Mouse (Mus musculus) MEL (cell line): Measurements from ENCODE around the gene Ncapd3. TPM values are rescaled to one million over a fixed set of nuclear protein-coding genes. Genes with fewer than 3 reads are reported as not detected.

ENCODE experiments used
- DNase-seq: peaks from one replicate; pipeline ENCODE4 v3.0.0; 2011; ENCODE audit warnings: low read depth, low spot score
- H3K27ac ChIP-seq: 2 replicates; pipeline ENCODE4 v1.5.1; 2012; ENCODE audit warnings: low read depth, mild to moderate bottlenecking, control low read depth, low read length, moderate library complexity; ENCODE audit not compliant: control insufficient read depth
- H3K27me3 ChIP-seq, 2 experiments: fragments of 150-350 bp in 1 of 2; sonication (generic) in 1 of 2; 2 replicates each; pipeline ENCODE4 v1.6.1; 2012; ENCODE audit warnings: low read length in 2 of 2, mild to moderate bottlenecking in 2 of 2, improper control_type of control experiment in 1 of 2, moderate library complexity in 1 of 2; ENCODE audit not compliant: insufficient read depth in 2 of 2, control insufficient read depth in 1 of 2
- H3K36me3 ChIP-seq, 2 experiments: 2 replicates each; pipeline ENCODE4 v1.6.1; 2012 to 2014; ENCODE audit warnings: low read length in 2 of 2, improper control_type of control experiment in 1 of 2, inconsistent platforms in 1 of 2, mild to moderate bottlenecking in 1 of 2; ENCODE audit not compliant: insufficient read depth in 2 of 2, control insufficient read depth in 1 of 2
- H3K4me1 ChIP-seq, 2 experiments: fragments of 150-350 bp in 1 of 2; sonication (generic) in 1 of 2; 2 replicates each; pipeline ENCODE4 v1.6.1; 2012; ENCODE audit warnings: low read length in 2 of 2, improper control_type of control experiment in 1 of 2, mild to moderate bottlenecking in 1 of 2; ENCODE audit not compliant: insufficient read depth in 2 of 2, control insufficient read depth in 1 of 2
- H3K4me3 ChIP-seq, 2 experiments: fragments of 150-350 bp in 1 of 2; sonication (generic) in 1 of 2; 2 replicates each; pipeline ENCODE4 v1.5.1; 2012; ENCODE audit warnings: low read depth in 2 of 2, low read length in 2 of 2, mild to moderate bottlenecking in 2 of 2, moderate library complexity in 2 of 2, control low read depth in 1 of 2, improper control_type of control experiment in 1 of 2; ENCODE audit not compliant: control insufficient read depth in 1 of 2, insufficient read depth in 1 of 2
- H3K79me2 ChIP-seq: 2 replicates; pipeline ENCODE4 v1.6.1; 2012; ENCODE audit warnings: mild to moderate bottlenecking, low read length, moderate library complexity; ENCODE audit not compliant: control insufficient read depth, poor library complexity, insufficient read depth
- H3K9ac ChIP-seq: 2 replicates; pipeline ENCODE4 v1.6.1; 2012; ENCODE audit warnings: low read depth, mild to moderate bottlenecking, control low read depth, low read length, moderate library complexity; ENCODE audit not compliant: control insufficient read depth, poor library complexity, severe bottlenecking
- H3K9me3 ChIP-seq: fragments of 150-350 bp; sonication (generic); replicated peaks from 2 replicates; pipeline ENCODE4 v1.6.1; 2012; ENCODE audit warnings: mild to moderate bottlenecking, low read length, improper control_type of control experiment, moderate library complexity; ENCODE audit not compliant: insufficient read depth
- BHLHE40 ChIP-seq: IDR thresholded peaks from 2 replicates; pipeline ENCODE4 v1.6.1; 2012; ENCODE audit warnings: low read depth, mild to moderate bottlenecking, inconsistent platforms, low read length, improper control_type of control experiment, borderline replicate concordance
- CHD1 ChIP-seq: IDR thresholded peaks from 2 replicates; pipeline ENCODE4 v1.6.1; 2012; ENCODE audit warnings: low read depth, mild to moderate bottlenecking, inconsistent platforms, low read length, improper control_type of control experiment
- CHD2 ChIP-seq: IDR thresholded peaks from 2 replicates; pipeline ENCODE4 v1.6.1; 2011; ENCODE audit warnings: low read length, improper control_type of control experiment
- CTCF ChIP-seq, 3 experiments: IDR thresholded peaks in 2 of 3; conservative IDR thresholded peaks in 1 of 3; 2 replicates each; pipeline ENCODE4 v1.5.1; 2011 to 2012; ENCODE audit warnings: low read length in 3 of 3, low read depth in 2 of 3, mild to moderate bottlenecking in 2 of 3, improper control_type of control experiment in 1 of 3, inconsistent platforms in 1 of 3, mixed read lengths in 1 of 3, moderate library complexity in 1 of 3; ENCODE audit not compliant: control insufficient read depth in 1 of 3, insufficient read depth in 1 of 3, poor library complexity in 1 of 3, severe bottlenecking in 1 of 3
- E2F4 ChIP-seq: IDR thresholded peaks from 2 replicates; pipeline ENCODE4 v1.6.1; 2011; ENCODE audit warnings: low read depth, low read length, improper control_type of control experiment, borderline replicate concordance
- ETS1 ChIP-seq: IDR thresholded peaks from 2 replicates; pipeline ENCODE4 v1.6.1; 2012; ENCODE audit warnings: low read depth, mild to moderate bottlenecking, inconsistent platforms, low read length, improper control_type of control experiment, moderate library complexity
- GABPA ChIP-seq: IDR thresholded peaks from 2 replicates; pipeline ENCODE4 v1.6.1; 2012; ENCODE audit warnings: low read depth, mild to moderate bottlenecking, inconsistent platforms, low read length, improper control_type of control experiment, moderate library complexity
- JUND ChIP-seq: IDR thresholded peaks from 2 replicates; pipeline ENCODE4 v1.6.1; 2011; ENCODE audit warnings: low read depth, mild to moderate bottlenecking, improper control_type of control experiment, low read length
- KAT2A ChIP-seq: conservative IDR thresholded peaks from 2 replicates; pipeline ENCODE4 v1.6.1; 2012; ENCODE audit warnings: low read depth, low read length, improper control_type of control experiment, inconsistent platforms
- MAZ ChIP-seq: IDR thresholded peaks from 2 replicates; pipeline ENCODE4 v1.6.1; 2012; ENCODE audit warnings: low read depth, mild to moderate bottlenecking, inconsistent platforms, low read length, improper control_type of control experiment
- MEF2A ChIP-seq: IDR thresholded peaks from 2 replicates; pipeline ENCODE4 v1.6.1; 2014; ENCODE audit warnings: low read depth, mild to moderate bottlenecking, inconsistent platforms, low read length, improper control_type of control experiment; ENCODE audit not compliant: poor library complexity, insufficient replicate concordance, severe bottlenecking; ENCODE audit errors: extremely low read depth
- MYB ChIP-seq: IDR thresholded peaks from 2 replicates; pipeline ENCODE4 v1.6.1; 2011; ENCODE audit warnings: mild to moderate bottlenecking, low read depth, low read length, improper control_type of control experiment
- NELFE ChIP-seq: IDR thresholded peaks from 2 replicates; pipeline ENCODE4 v1.6.1; 2011; ENCODE audit warnings: low read depth, low read length, improper control_type of control experiment
- NRF1 ChIP-seq: IDR thresholded peaks from 2 replicates; pipeline ENCODE4 v1.6.1; 2014; ENCODE audit warnings: low read depth, mild to moderate bottlenecking, inconsistent platforms, low read length, improper control_type of control experiment, moderate library complexity; ENCODE audit not compliant: poor library complexity, insufficient read depth, severe bottlenecking
- POLR2AphosphoS2 ChIP-seq: IDR thresholded peaks from 2 replicates; pipeline ENCODE4 v1.6.1; 2011; ENCODE audit warnings: low read length, improper control_type of control experiment
- POLR2AphosphoS5 ChIP-seq: IDR thresholded peaks from 2 replicates; pipeline ENCODE4 v1.6.1; 2012; ENCODE audit warnings: low read depth, borderline replicate concordance, mild to moderate bottlenecking, inconsistent platforms, low read length, moderate library complexity, mixed read lengths
- RAD21 ChIP-seq: IDR thresholded peaks from 2 replicates; pipeline ENCODE4 v1.6.1; 2011; ENCODE audit warnings: mild to moderate bottlenecking, low read depth, low read length, improper control_type of control experiment
- TAL1 ChIP-seq: IDR thresholded peaks from 2 replicates; pipeline ENCODE4 v1.6.1; 2012; ENCODE audit warnings: mild to moderate bottlenecking, inconsistent platforms, low read length, moderate library complexity, mixed read lengths
- TBP ChIP-seq: IDR thresholded peaks from 2 replicates; pipeline ENCODE4 v1.8.0; 2011; ENCODE audit warnings: low read depth, low read length, improper control_type of control experiment
- USF1 ChIP-seq: IDR thresholded peaks from 2 replicates; pipeline ENCODE4 v1.6.1; 2014; ENCODE audit warnings: low read depth, mild to moderate bottlenecking, inconsistent platforms, low read length, improper control_type of control experiment, moderate library complexity
- USF2 ChIP-seq, 2 experiments: IDR thresholded peaks; 2 replicates each; pipeline ENCODE4 v1.6.1; 2011 to 2012; ENCODE audit warnings: improper control_type of control experiment in 2 of 2, low read length in 2 of 2, borderline replicate concordance in 1 of 2, inconsistent platforms in 1 of 2, low read depth in 1 of 2, mild to moderate bottlenecking in 1 of 2; ENCODE audit not compliant: insufficient read depth in 1 of 2
- ZKSCAN1 ChIP-seq: IDR thresholded peaks from 2 replicates; pipeline ENCODE4 v1.6.1; 2012; ENCODE audit warnings: low read depth, mild to moderate bottlenecking, inconsistent platforms, low read length, improper control_type of control experiment, moderate library complexity
- ZMIZ1 ChIP-seq: IDR thresholded peaks from 2 replicates; pipeline ENCODE4 v1.6.1; 2012; ENCODE audit warnings: low read depth, mild to moderate bottlenecking, inconsistent platforms, low read length, improper control_type of control experiment, moderate library complexity
- polyA plus RNA-seq, 2 experiments: library from polyadenylated mRNA; stranded (reverse) in 1 of 2; unstranded in 1 of 2; fragments of >175 nt in 1 of 2; fragments of >200 nt in 1 of 2; gene quantifications; 2 replicates each; pipeline versions ENCODE4 v1.2.1 to v1.2.4; 2012; ENCODE audit warnings: low replicate concordance in 2 of 2, low read depth in 1 of 2; ENCODE audit not compliant: insufficient read length in 2 of 2, insufficient read depth in 1 of 2, missing spikeins in 1 of 2
- total RNA-seq: library from RNA; depleted of rRNA; stranded (reverse); fragments of 300-350 nt; gene quantifications from 2 replicates; pipeline ENCODE4 v1.2.3, GENCODE M21; 2012

Gene Ncapd3
- total and polyA plus RNA-seq, 3 experiments = 28.7 to 36.5 TPM; not detected in 1

DNA sequence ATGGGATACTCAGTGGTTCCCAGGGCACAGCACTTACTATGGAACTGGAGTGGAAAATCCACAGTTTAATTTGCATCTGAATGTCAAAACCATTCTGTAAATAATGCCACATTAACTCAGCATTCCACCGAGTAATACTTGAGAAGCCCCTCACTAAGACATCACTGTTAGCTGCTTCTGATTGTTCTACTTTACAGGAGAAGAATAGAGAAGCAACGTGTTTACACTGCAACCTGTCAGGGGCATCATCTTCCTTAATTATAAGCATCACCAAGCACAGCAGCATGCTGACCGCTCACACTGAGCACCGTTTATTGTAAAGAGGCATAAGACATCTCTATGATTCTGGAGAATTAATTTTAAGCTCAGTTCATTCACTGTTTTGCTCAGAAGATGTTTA is 93.0 kb downstream of the Ncapd3 start:
- Histone ChIP-seq H3K9ac (no peak overlapping the region), H3K9me3 (no peaks in the 10 kb centered on the region), H3K27me3 (no peaks in the 10 kb centered on the region), H3K4me3 (no peak overlapping the region), H3K27ac (no peak overlapping the region), H3K4me1 (no peaks in the 10 kb centered on the region), H3K36me3 (no peaks in the 10 kb centered on the region), H3K79me2 (no peaks in the 10 kb centered on the region)
- no peak for TF ChIP-seq TAL1
- DNase-seq = no peak

DNA sequence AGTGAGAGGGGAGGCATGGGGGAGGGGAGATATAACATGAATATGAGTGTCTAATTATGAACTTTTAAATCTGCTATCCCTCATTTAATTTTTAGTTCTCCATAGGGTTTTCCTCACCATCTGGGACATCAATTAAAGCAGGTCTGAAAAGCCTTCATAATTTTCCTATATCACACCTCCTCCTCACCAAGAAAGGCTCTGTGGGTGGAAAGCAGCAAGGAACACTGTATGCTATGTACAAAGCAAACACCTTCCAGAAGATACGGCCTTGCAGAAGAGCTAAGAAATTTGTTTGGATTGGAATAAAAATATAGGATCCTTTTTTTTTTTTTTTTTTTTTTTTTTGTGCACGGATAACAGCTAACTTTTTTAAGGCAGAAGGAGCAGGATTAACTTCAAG is 94.0 kb downstream of the Ncapd3 start:
- H3K27me3 ChIP-seq = no peaks in the 10 kb centered on the region
- no peak overlapping the region for H3K9ac ChIP-seq
- TF ChIP-seq USF2 (IDR thresholded peaks at IDR 0.05; ENCODE audit: borderline replicate concordance in 1 of 2, insufficient read depth in 1 of 2, low read depth in 1 of 2, low read length in 2 of 2) = no peak
- TF ChIP-seq RAD21 = no peak
- TF ChIP-seq USF1 = no peak
- no peak for TF ChIP-seq MYB
- no peak for TF ChIP-seq CHD2
- no peak for TF ChIP-seq ZMIZ1
- no peak for TF ChIP-seq KAT2A
- no peak for TF ChIP-seq POLR2AphosphoS5
- no peak for TF ChIP-seq CTCF (IDR thresholded peaks at IDR 0.05 in 2 of 3, conservative IDR thresholded peaks at IDR 0.05 in 1 of 3; ENCODE audit: control insufficient read depth in 1 of 3, insufficient read depth in 1 of 3, low read depth in 2 of 3, low read length in 3 of 3, poor library complexity in 1 of 3, severe bottlenecking in 1 of 3)
- TF ChIP-seq CHD1 = no peak
- no peak for TF ChIP-seq BHLHE40
- no peak for TF ChIP-seq MAZ
- no peak for TF ChIP-seq ETS1
- no peak for TF ChIP-seq TAL1
- TF ChIP-seq NELFE = no peak
- no peaks in the 10 kb centered on the region for H3K9me3 ChIP-seq
- no peak for DNase-seq
- no peaks in the 10 kb centered on the region for H3K79me2 ChIP-seq
- H3K4me1 ChIP-seq = no peaks in the 10 kb centered on the region
- H3K4me3 ChIP-seq = no peak overlapping the region
- no peaks in the 10 kb centered on the region for H3K36me3 ChIP-seq
- H3K27ac ChIP-seq = no peak overlapping the region

DNA sequence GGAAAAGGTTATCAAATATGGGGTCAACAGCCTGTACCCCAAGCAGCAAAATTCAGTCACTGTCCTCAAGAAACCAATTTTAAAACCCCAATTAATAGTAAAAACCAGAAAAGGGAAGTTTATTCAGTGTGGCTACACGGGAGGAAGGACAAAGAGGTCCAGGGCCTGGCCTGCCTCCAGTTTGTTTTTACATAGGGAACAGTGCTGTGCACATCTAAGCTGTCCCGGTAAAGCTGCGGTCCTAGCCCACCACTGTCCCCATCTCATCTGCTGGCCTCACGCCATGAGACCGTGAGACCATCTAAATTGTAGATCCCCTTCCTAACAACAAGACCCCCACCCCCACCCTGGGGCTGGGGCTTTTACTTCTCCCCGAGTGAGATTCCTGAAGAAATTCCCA is 95.5 kb downstream of the Ncapd3 start:
- Histone ChIP-seq H3K9ac (no peak overlapping the region), H3K36me3 (no peaks in the 10 kb centered on the region), H3K79me2 (no peaks in the 10 kb centered on the region), H3K4me1 (no peaks in the 10 kb centered on the region), H3K4me3 (no peak overlapping the region), H3K27me3 (no peaks in the 10 kb centered on the region), H3K27ac (no peak overlapping the region), H3K9me3 (no peaks in the 10 kb centered on the region)
- DNase-seq = no peak
- TF ChIP-seq POLR2AphosphoS2 (no peak), JUND (no peak), NRF1 (no peak), TAL1 (no peak), ZMIZ1 (no peak), NELFE (no peak), POLR2AphosphoS5 (no peak), CHD2 (no peak), TBP (no peak), MEF2A (no peak), MAZ (no peak), ZKSCAN1 (no peak), CHD1 (no peak), ETS1 (no peak), E2F4 (no peak), GABPA (no peak)
